Mouse (Mus musculus): ENCODE results near the gene Gm10974.

DNA sequence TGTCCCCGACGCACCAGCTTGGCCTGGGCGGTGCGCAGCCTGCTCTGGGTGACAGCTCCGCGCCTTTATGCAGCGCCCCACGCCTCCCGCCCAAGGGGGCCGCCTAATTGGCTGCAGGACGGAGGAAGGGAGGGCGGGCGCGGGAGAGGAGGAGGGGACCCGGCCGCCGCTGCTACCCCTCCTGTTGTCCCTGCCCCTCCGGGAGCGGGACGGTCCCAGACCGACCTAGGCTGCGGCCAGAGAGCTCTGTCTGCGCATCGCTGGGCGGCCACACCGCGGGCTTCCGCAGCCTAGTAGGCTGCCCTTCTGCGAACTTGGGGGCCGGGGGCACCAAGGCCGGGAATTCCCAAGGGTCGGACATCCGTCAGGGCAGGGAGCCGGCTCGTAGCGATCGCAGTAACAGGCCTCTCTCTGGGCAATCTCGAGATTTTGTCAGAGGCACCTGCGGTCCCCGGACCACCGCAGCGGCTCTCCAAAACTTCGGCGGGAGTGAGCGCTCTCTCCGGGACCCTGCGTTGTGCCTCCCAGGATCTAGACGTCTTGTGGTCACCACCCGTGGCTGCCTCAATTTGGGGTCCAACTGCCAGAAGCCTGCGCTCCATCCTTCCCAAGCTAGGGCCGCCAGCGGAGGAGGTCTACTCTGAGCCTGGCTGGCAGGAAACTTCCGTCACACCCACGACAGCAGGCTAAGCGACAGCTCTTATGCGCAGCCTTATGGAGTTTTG is 61.9 kb downstream of the Gm10974 start, which contains the start of gene Aldh1a3:
- TF ChIP-seq POLR2A (IDR thresholded peaks at IDR 0.05; ENCODE audit: low read depth, low read length) (no peak), CTCF (IDR thresholded peaks at IDR 0.05; ENCODE audit: extremely low read depth, insufficient read depth, insufficient read length, insufficient replicate concordance) (no peak)

Data from spleen, adult 2 months (tissue).